ENCODE assay signal across 8 mouse cellular contexts in genomic region chrX:48593721-48594098, GRCm38 (mm10). TPM values are rescaled to one million over a fixed set of nuclear protein-coding genes. Genes with fewer than 3 reads are reported as not detected.
A peak's percentile ranks its signal among the peaks of the same experiment; 100 is the strongest.
DNase-seq lines count a peak whose midpoint lies in the region; ATAC-seq lines count a peak whose summit lies in the region.

No protein-coding gene starts in this region.

- 24% methylated on average over 9 of the region's 15 CpGs for WGBS in forebrain, embryonic 16.5 days
- WGBS in liver, embryonic 15.5 days (ENCODE audit: insufficient replicate concordance): 22% methylated on average over 15 of the region's 15 CpGs

- H3K27ac ChIP-seq in forebrain, embryonic 16.5 days (ENCODE audit: low read length): peak overlapping the region; percentile 84
- H3K27ac ChIP-seq in liver, embryonic 15.5 days (replicated peaks): peak overlapping the region; percentile 45

- H3K9me3 ChIP-seq in forebrain, embryonic 16.5 days (ENCODE audit: control insufficient read depth, low read length): no peaks in the 10 kb centered on the region
- no peaks in the 10 kb centered on the region for H3K9me3 ChIP-seq in liver, embryonic 15.5 days (replicated peaks)

- H3K4me3 ChIP-seq in forebrain, embryonic 16.5 days (replicated peaks; ENCODE audit: low read length): peak overlapping the region; percentile 64
- peak overlapping the region; percentile 69 for H3K4me3 ChIP-seq in liver, embryonic 15.5 days (replicated peaks)

- peaks cover 2% of the 10 kb centered on the region; the same call in 1 of the 2 replicates for H3K36me3 ChIP-seq in forebrain, embryonic 16.5 days (ENCODE audit: control insufficient read depth, insufficient read depth)
- peaks cover 4% of the 10 kb centered on the region; the same call in 1 of the 2 replicates for H3K36me3 ChIP-seq in liver, embryonic 15.5 days (replicated peaks)

- H3K9ac ChIP-seq in forebrain, embryonic 16.5 days (replicated peaks; ENCODE audit: low read depth, low read length): peak overlapping the region; percentile 75
- H3K9ac ChIP-seq in liver, embryonic 15.5 days: peak overlapping the region; percentile 66

- peaks cover 5% of the 10 kb centered on the region for H3K4me1 ChIP-seq in forebrain, embryonic 16.5 days (replicated peaks; ENCODE audit: control insufficient read depth, insufficient read depth, low read length)
- peaks cover 6% of the 10 kb centered on the region; the same call in 1 of the 2 replicates for H3K4me1 ChIP-seq in liver, embryonic 15.5 days (replicated peaks)

- no peaks in the 10 kb centered on the region for H3K27me3 ChIP-seq in forebrain, embryonic 16.5 days (replicated peaks; ENCODE audit: control insufficient read depth, insufficient read depth, low read length)
- H3K27me3 ChIP-seq in liver, embryonic 15.5 days: no peaks in the 10 kb centered on the region

- ATAC-seq in forebrain, embryonic 16.5 days: peak; percentile 46
- peak; percentile 27; the same call in 1 of the 2 replicates for ATAC-seq in liver, embryonic 15.5 days (ENCODE audit: insufficient read depth)

- H3K4me2 ChIP-seq in forebrain, embryonic 16.5 days (ENCODE audit: low read length): peak overlapping the region; percentile 52
- peak overlapping the region; percentile 74 for H3K4me2 ChIP-seq in liver, embryonic 15.5 days

- peak; percentile 11 for DNase-seq in cerebellum, adult 9-10 months
- DNase-seq in cerebellum, postnatal 14 days: no peak
- peak; percentile 0 for DNase-seq in ovary, postnatal 10 days (ENCODE audit: low spot score)
- no peak for DNase-seq in ovary, postnatal 14 days (ENCODE audit: low spot score)
- DNase-seq in urinary bladder, postnatal 4 days (ENCODE audit: low spot score in 2 of 2): no peak
- DNase-seq in yolk sac, embryonic 10.5 days (ENCODE audit: low spot score): no peak

RNA-seq across cellular contexts. Expression of gene Zfp280c, which starts 0.6 kb away (rescaled TPM):
- polyA plus RNA-seq in forebrain, embryonic 16.5 days (2015; fragmentation: Nextera tagmentation; extraction: Ambion mirVana): 12.7 and 13.0 TPM in 2 replicates
- 2.1 and 2.3 TPM in 2 replicates for polyA plus RNA-seq in liver, embryonic 15.5 days (2015; fragmentation: Nextera tagmentation; extraction: Ambion mirVana)

RNA-seq across cellular contexts. Expression of gene Slc25a14, which starts 29.5 kb away (rescaled TPM):
- 53.3 and 54.6 TPM in 2 replicates for polyA plus RNA-seq in forebrain, embryonic 16.5 days (2015; fragmentation: Nextera tagmentation; extraction: Ambion mirVana)
- 3.2 and 3.3 TPM in 2 replicates for polyA plus RNA-seq in liver, embryonic 15.5 days (2015; fragmentation: Nextera tagmentation; extraction: Ambion mirVana)

Comparison
In these comparisons a context has a peak if more than half of its experiments do, and no peak if none do; other contexts are left out.
1. DNase-seq: peak in cerebellum, adult 9-10 months (single experiment) and ovary, postnatal 10 days (single experiment); none in cerebellum, postnatal 14 days (0 of 2), ovary, postnatal 14 days (single experiment), urinary bladder, postnatal 4 days (0 of 2) and yolk sac, embryonic 10.5 days (single experiment).
2. RNA of gene Slc25a14, which starts 29.5 kb away (polyA plus RNA-seq): 53.3 to 54.6 TPM in forebrain, embryonic 16.5 days; 3.2 to 3.3 TPM in liver, embryonic 15.5 days; every median in the first group is over 10 times any median in the second.